Mouse (Mus musculus): ENCODE results near the gene Tmem127. TPM values are rescaled to one million over a fixed set of nuclear protein-coding genes. Genes with fewer than 3 reads are reported as not detected.
"Not testable (repeated sequence)": the region's sequence is repeated elsewhere in the genome, so short reads cannot be mapped to it uniquely, and the experiment has no call there.

Gene Tmem127
- total RNA-seq (2021) = 10 to 100 TPM; 27.9 to 28.7 TPM

DNA sequence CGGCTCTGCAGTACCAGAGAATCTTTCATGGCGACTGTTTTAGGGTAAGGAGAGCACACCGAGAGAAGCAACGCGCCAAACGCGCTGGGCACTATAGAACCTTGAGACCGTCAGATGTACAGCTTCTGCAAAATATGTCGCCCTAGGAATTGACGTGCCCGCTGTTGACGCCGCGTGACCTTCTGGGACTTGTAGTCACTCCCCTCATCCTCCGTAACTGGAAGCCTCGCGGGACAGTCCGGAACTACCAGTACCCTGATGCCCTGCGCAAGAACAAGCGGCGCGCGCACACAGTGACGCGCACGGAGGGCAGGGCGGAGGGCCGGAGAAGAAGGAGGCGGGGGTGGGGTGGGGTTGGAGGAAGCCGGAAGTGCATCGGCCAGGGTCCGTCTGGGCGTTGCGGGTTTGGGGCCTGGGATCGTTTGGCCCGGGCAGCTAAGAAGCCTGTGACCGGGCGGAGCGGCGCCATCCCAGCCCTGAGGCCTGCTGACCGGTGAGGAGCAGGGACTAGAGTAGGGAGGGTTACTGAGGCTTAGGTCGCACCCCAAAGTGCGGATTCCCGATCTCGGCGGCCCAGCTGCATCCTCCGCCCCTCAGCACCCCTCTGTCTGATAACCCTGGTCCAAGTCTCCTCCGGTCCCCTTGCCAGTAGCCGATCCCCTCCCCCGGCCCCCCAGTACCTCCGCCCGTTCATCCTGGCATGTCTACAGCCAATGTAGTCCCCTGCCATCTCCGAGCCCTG is at the start of gene Tmem127, which contains the start of gene Ciao1:
Tmem127 (plus strand) TSS at position 317 of the 742 bp plus-strand sequence.
Ciao1 (minus strand) TSS at position 225 of the 742 bp plus-strand sequence.
- peak; percentile 96 for DNase-seq (ENCODE audit: low spot score)
- intact Hi-C loops (cut with DNase I) = loop anchor here (1.0 to 2.0 kb wide), 3 partner anchors 21 to 95 kb away; no protein-coding TSS in a partner anchor

DNA sequence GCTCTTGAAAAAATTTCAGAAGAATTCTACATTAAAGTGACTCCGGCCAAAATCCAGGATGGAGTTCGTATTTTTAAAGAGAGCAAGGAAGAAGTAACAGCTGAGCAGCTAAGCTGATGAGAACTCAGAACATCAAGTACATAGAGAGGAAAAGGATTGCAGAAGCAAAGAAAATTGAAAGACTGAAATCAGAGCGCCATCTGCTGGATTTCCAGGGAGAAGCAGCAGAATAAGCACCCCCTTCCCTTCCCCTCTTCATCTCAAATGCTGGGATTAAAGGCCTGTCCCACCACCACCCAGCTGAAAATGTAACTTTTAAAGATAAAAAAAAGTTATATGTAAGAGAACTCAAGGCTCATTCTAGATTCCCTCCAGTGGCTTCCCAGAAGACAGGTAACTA is 42.8 kb upstream of the Tmem127 start:
- intact Hi-C loops (cut with DNase I) = loop anchor here (1.0 to 10.0 kb wide), 2 partner anchors 39 to 180 kb away; no protein-coding TSS in a partner anchor
- no peak for DNase-seq (ENCODE audit: low spot score)

DNA sequence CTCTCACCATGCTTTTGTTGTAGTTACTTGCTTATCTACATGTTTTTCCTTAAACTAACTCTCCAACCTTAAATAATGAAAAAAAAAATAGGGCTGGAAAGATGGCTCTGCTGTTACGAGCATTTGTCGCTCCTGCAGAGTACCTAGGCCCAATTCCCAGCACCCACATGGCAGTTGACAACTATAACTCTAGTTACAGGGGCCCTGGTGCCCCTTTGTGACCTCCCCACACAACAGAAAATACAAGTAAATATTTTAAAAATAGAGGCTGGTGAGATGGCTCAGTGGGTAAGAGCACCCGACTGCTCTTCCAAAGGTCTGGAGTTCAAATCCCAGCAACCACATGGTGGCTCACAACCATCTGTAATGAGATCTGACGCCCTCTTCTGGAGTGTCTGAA is 41.8 kb upstream of the Tmem127 start:
- intact Hi-C loops (cut with DNase I) = loop anchor here (1.0 to 10.0 kb wide), 2 partner anchors 40 to 181 kb away; no protein-coding TSS in a partner anchor
- DNase-seq (ENCODE audit: low spot score) = not testable (repeated sequence)

DNA sequence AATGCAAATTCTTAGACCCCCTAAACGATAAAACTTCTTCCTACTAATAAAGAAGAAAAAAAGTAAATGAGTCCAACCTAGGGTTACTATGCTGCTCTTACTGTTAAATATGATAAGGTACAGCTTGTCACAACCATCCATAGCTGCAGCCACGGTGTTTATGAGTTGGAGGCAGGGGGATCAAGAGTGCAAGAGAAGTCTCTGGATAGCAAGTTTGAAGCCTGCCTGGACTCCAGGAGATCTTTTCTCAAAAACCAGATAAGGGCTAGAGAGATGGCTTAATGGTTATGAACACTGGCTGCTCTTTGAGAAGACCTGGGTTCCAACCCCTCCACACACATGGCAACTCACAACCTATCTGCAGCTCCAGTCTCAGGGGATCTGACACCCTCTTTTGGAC is 40.8 kb upstream of the Tmem127 start:
- intact Hi-C loops (cut with DNase I) = loop anchor here (10.0 kb wide), 1 partner anchor 182 kb away; no protein-coding TSS in a partner anchor
- no peak for DNase-seq (ENCODE audit: low spot score)

DNA sequence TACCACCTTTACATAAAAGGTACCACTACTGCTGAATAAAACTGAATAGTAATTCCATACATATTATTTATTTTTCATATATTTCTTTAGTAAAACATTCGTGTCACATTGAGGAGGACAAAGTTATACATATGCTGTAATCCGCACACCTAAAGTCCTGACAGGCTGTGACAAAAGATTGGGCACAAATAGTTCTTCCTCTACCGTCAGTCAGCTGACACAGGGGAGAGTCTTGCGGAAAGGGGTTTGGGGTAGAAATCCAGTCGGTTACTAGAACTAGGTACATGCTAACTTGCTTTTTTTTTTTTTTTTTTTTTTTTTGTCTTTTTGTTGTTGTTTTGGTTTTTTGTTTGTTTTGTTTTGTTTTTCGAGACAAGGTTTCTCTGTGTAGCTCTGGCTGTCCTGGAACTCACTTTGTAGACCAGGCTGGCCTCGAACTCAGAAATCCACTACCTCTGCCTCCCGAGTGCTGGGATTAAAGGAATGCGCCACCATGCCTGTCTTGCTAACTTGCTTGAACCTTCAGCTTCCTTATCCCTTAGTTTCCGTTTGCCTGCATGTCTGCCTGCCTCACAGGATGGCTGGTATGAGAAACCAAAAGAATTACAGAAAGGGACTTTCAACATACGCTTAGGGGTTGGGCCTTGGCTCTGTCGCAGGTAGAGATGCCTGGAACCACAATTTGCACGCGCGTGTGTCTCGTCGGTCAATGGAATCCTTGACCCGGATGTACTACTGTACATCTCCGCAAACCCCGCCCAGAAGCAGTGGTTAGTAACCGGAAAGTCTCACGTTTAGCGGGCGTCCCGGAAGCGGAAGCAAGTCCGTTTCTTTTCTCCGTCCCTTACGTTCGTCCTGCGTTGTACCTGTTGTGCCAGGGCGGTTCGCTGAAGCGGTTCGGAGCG is 39.9 kb upstream of the Tmem127 start, which contains the start of the genes 1810024B03Rik and Snrnp200:
1810024B03Rik (minus strand) TSS at position 734 of the 905 bp plus-strand sequence.
Snrnp200 (plus strand) TSS at position 840 of the 905 bp plus-strand sequence.
- intact Hi-C loops (cut with DNase I) = loop anchor here (10.0 kb wide), 1 partner anchor 183 kb away; no protein-coding TSS in a partner anchor
- peak; percentile 86 for DNase-seq (ENCODE audit: low spot score)

DNA sequence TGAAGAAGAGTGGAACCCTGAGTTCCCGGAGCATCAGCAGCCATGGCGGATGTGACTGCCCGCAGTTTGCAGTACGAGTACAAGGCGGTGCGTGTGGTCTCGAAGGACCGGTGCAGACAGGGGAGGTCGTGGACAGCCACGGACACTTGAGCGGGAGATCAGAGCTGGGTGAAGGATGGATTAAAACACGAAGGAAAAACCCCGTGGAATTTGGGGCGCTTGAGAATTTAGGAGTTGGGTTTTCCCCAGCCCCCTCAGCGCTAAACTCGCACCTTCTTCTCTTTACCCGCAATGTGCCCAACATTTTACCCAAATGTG is 39.3 kb upstream of the Tmem127 start:
- intact Hi-C loops (cut with DNase I) = loop anchor here (10.0 kb wide), 1 partner anchor 184 kb away; no protein-coding TSS in a partner anchor
- no peak for DNase-seq (ENCODE audit: low spot score)

DNA sequence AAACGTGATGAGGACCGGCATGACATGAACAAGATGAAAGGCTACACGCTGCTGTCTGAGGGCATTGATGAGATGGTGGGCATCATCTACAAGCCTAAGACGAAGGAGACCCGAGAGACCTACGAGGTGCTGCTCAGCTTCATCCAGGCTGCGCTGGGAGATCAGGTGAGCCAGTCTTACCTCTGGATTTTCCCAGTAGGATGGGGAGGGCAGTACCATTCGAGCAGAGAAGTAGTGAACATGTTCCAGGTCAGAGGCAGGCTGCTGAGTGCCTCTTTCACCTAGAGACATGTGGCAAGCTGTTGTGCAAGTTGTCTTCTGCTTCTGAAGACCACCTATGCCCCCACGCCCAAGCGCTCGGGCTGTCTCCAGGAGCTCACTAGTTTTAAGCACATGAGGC is 37.0 kb upstream of the Tmem127 start:
- DNase-seq (ENCODE audit: low spot score) = no peak
- intact Hi-C loops (cut with DNase I) = no loop called here

DNA sequence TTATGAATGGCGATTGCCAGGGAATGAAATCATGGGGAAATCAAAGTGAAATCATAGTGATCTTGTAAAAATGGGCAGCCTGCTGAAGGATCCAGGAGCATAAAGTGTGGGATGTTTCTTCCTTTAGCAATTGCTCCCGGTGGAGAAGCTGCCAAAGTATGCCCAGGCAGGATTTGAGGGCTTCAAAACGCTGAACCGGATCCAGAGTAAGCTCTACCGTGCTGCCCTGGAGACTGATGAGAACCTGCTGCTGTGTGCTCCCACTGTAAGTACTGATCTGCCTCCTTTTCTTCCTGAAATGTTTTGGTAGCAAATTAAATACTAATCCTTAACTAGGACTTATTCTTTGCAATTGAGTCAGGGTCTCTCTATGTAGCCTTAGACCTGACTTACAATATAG is 30.0 kb upstream of the Tmem127 start:
- DNase-seq (ENCODE audit: low spot score) = no peak
- intact Hi-C loops (cut with DNase I) = no loop called here

DNA sequence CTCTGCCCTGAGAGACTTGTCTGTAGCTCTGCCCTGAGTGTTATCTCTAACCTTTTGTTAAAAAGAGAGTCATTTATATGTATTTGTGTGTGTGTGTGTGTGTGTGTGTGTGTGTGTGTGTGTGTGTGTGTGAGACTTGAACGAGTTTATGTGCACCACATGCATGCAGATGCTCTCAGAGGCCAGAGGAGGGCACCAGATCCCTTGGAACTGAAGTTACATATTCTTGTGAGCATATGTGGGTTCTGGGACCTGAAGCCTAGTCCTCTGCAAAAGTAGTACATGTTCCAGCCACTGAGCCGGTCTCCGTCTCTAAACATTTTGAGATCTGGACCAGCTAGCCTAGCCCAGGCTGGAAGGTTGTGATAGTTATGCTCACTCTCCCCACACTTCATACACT is 22.4 kb upstream of the Tmem127 start:
- intact Hi-C loops (cut with DNase I) = loop anchor here (10.0 kb wide), 1 partner anchor 410 kb away; no protein-coding TSS in a partner anchor

DNA sequence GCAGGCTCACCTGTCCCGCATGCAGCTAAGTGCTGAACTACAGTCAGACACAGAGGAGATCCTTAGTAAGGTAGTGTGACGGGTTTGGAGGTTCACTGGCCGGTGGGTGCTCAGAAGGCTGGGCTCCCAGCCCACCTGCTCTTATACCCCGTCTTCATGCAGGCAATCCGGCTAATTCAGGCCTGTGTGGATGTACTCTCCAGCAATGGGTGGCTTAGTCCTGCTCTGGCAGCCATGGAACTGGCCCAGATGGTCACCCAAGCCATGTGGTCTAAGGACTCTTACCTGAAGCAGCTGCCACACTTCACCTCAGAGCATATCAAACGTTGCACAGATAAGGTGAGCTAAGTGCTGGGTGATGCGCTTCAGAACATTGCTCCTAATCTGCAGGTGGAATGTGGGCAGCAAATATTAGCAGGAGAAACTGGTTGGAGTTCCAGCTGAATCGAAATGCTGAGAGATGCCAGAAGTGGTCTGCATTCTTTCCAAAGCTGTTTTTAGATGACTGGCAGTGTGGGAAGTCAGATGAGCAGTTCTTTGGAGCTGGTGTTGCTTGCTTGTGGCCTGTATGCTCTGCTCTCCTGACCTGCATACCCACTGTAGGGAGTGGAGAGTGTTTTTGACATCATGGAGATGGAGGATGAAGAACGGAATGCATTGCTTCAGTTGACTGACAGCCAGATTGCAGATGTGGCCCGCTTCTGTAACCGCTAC is 9.7 kb upstream of the Tmem127 start:
- intact Hi-C loops (cut with DNase I) = no loop called here
- DNase-seq (ENCODE audit: low spot score) = no peak

More for the DNA sequence above, 22.4 kb upstream of the Tmem127 start:
- DNase-seq (ENCODE audit: low spot score) = no peak

DNA sequence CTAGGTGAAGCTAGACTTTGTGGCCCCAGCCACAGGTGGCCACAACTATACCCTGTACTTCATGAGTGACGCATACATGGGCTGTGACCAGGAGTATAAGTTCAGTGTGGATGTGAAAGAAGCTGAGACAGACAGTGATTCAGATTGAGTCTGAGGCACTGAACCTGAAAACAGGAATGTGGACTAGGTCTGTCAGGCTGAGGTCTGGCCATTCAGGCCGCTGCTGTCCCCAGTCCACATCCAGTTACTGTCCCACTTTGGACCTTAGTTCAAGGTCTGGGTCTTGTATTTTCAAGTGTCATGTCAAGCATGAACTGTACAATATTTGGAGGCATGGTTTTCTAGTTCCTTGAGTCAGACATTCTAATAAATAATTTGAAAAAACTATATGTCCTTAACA is 7.6 kb upstream of the Tmem127 start:
- no peak for DNase-seq (ENCODE audit: low spot score)
- intact Hi-C loops (cut with DNase I) = no loop called here

DNA sequence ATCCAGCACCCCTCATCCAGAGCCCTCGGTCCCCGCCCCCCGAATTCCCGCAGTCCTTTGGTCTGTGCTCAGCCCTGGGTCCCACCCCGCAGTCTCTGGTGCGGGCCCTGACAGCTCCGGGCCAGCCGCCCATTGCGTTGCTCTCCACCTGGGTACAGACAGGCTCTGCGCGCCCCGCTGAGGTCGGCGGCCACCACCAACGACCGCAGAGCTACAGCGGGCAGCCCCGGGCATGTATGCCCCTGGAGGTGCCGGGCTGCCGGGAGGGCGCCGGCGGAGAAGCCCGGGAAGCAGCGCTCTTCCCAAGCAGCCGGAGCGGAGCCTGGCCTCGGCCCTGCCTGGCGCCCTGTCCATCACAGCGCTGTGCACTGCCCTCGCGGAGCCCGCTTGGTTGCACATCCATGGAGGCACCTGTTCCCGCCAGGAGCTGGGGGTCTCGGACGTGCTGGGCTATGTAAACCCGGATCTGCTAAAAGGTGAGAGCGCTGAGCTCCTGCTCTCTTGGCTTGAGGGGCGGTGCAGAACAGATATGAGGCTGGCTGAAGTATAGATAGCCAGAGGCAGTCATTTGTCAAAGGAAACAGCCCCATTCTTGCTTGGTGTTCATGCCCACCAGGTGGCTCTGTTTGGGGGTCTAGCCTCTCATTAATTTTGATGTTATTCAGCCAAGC is 761 bp downstream of the Tmem127 start:
- intact Hi-C loops (cut with DNase I) = loop anchor here (2.0 kb wide), 2 partner anchors 20 to 94 kb away; no protein-coding TSS in a partner anchor
- DNase-seq (ENCODE audit: low spot score) = no peak

DNA sequence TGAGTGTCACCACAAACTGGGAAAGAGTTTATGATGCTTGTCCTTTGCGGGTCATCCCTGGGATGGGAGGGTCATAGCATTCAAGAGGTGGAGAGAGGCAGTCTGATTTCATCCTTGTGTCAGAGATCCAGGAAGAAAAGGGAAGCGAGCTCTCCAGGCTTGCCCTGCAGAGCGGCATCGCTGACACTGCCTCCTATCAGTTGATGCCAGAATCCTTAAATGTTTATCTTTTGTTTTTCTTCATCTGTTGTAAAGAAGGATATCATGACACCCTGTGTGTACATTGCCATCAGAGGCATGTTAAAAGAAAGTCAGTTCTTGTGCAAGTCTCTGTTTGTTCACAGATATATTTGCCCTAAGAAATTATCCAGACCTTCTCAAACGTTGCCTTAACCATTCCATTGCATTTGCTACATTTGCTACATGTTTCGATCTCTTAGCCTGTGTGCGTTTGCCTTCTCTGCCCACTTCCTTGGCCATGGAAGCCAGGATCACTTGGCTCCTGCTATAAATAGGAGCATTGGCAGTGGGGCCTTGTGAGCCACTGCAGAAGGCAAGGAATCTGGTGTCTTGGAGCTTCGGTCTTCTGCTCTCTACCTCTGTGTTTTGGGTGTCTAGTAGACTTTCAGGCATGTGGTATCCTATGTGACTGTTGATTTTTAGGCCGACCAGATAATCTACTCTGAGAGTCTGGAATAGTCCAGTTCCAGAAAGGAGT is 2.7 kb downstream of the Tmem127 start:
- no peak for DNase-seq (ENCODE audit: low spot score)
- intact Hi-C loops (cut with DNase I) = no loop called here

DNA sequence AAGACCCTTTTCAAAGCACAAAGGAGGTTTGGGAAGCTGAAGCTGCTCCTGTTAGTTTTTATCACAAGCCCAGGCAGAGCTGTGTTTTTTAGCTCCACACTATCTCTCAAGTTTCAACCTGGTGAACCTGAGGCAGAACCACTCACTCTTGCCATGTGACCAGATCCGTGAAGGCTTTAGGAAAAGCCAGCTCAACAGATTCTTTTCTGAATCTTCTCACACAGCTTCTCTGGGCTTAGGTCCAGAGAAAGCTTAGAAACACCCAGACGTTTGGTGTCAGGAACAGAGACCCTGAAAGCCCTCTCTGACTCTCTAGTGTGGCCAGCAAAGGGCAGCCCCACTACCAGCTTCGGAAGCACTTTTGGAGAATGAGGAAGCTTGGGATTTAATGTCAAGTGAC is 3.7 kb downstream of the Tmem127 start:
- no peak for DNase-seq (ENCODE audit: low spot score)
- intact Hi-C loops (cut with DNase I) = no loop called here

DNA sequence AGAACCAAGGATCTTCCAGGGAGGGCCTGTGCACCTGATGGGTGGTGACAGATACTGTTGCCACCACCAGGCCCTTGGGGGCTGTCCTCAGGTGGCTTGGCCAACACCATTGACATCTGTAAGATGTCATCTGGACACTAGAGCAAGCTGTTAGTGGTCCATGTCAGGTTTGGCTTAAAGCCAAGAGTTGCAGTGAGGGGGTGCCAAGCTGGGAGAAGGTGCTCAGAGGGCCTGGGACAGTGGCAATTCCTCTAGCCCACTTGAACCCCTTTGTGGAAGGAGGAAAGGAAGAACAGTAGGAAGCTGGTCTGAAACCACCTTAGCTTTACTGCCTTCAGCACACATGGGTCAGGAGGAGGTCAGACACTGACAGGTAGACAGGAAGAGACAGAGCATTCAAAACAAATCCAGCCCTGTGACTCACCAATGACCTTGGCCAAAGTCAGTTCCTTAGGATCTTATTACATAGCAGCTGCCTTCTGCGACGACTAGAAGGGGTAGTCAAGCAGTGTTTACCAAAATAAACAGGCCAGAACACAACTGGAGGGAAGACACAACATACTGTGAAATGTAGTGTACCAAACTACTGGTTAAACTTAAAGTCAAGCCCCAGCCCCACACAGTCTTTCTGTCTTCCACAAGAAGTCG is 4.3 kb downstream of the Tmem127 start:
- intact Hi-C loops (cut with DNase I) = no loop called here
- no peak for DNase-seq (ENCODE audit: low spot score)

DNA sequence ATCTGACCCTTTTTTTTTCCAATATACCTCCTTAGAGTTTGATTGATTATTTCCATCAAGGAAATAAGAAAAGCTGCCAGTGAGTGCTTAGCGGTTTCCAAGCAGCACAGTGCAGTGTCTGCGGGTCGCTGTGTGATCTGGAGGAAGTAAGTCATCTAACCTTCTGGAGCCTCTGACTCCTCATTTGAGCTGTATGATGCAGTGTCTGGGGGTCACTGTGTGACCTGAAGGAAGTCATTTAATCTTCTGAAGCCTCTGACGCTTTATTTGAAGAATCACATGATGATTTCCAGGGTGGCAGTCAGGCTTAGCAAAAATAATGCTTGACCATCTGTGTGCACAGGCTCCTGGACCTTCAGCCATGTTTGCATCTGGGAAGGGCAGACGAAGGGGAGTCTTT is 5.1 kb downstream of the Tmem127 start:
- intact Hi-C loops (cut with DNase I) = no loop called here
- DNase-seq (ENCODE audit: low spot score) = no peak

DNA sequence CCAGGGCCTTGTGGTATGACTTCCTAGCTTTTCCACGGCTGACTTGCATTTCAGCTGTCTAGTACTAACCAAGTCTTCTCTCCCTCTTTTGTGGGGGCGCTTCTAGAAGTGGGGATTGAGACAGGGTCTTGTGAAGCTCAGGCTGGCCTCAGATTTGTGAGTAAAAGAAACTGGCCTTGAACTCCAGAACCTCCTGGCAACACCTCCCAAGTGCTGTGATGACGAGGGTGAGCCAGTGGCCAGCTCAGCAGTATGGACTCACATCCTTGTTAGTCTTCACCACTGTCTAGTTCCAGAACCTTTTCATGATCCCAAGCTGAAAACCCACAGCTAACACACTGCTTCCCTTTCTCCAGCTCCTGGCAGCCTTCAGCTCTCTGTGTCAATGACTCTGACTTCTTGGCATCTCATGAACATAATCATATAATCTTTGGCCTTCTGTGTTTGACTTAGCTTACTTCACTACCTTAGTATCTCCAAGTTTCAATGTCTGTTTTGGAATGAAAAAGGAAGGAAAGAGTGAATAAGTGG is 7.0 kb downstream of the Tmem127 start:
- intact Hi-C loops (cut with DNase I) = no loop called here
- DNase-seq (ENCODE audit: low spot score) = no peak

DNA sequence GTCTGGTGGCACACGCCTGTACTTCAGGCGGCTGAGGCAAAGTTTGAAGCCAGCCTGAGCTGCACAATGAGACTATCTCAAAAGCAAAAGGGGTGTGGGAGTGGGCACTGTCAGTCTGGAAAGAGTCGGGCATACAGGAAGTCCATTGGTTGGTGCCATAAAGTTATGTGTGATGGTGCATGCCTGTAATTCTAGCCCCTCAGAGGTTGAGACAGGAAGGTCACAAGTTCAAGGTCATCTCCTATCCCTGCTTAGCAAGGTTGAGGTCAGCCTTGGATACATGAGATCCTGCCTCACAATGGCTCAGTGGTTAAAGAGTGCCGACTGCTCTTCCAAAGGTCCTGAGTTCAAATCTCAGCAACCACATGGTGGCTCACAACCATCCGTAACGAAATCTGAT is 7.6 kb downstream of the Tmem127 start:
- intact Hi-C loops (cut with DNase I) = no loop called here
- no peak for DNase-seq (ENCODE audit: low spot score)

Measured in heart, postnatal 25 days (tissue).